Comparison of ENCODE assay signal across 13 mouse cellular contexts in the genomic region with DNA sequence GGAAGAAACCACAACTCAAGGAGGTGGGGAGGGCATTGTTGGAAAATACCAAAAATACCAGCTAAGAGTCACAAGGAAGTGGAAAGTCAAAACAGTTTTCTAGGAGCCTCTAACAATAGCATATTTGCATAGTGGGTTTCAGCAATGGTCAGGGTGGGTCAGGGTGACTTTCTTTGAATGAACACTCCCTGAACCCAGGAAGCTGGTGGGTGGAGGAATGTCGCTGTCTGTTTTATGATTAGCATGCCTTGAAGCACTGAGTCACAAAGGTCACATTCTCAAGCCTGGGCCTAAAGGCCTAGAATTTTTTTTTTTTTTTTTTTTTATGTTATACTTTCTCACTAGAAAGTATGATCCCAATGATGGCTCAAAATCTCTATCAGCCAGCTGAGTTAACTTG. TPM values are rescaled to one million over a fixed set of nuclear protein-coding genes. Genes with fewer than 3 reads are reported as not detected.
"Had no signal": no experiment of that assay in that cellular context is flagged by ENCODE, and none has a peak within 500 bp of the region (broad histone marks: within the 10 kb centered on the region; RNA-seq: fewer than 3 reads in every experiment).

No protein-coding gene starts in this region.

RNA-seq across cellular contexts. Expression of a gene that starts 20.1 kb away (rescaled TPM):
- total RNA-seq: common myeloid progenitor, adult 5-6 weeks; forebrain, postnatal 0 days; gastrocnemius, adult 18-20 months; gastrocnemius, adult 2 months; gastrocnemius, adult 8-10 months; gastrocnemius, postnatal 10 days; gastrocnemius, postnatal 14 days; gastrocnemius, postnatal 25 days; gastrocnemius, postnatal 36 days; gastrocnemius, postnatal 4 days; granulocyte monocyte progenitor cell, adult 5-6 weeks; heart, adult 2 months; heart, adult 8-10 months had no signal
